Mouse (Mus musculus) midbrain, embryonic 15.5 days (tissue): ENCODE measurements around the gene Gm45711. TPM values are rescaled to one million over a fixed set of nuclear protein-coding genes. Genes with fewer than 3 reads are reported as not detected.
"Not testable (repeated sequence)": the region's sequence is repeated elsewhere in the genome, so short reads cannot be mapped to it uniquely, and the experiment has no call there.

ENCODE experiments used
- ATAC-seq: fragments of 200-750 bp; cut with Nextera tagmentation; replicated peaks from 2 replicates; pipeline ENCODE4 v1.8.0; 2017; ENCODE audit warnings: moderate TSS enrichment
- H3K27ac ChIP-seq: fragments of 300-500 bp; sonication (generic); 2 replicates; pipeline ENCODE4 v1.5.1; 2015; ENCODE audit warnings: mild to moderate bottlenecking, inconsistent platforms
- H3K27me3 ChIP-seq: fragments of 300-500 bp; sonication (generic); replicated peaks from 2 replicates; pipeline ENCODE4 v1.6.1; 2015; ENCODE audit warnings: inconsistent platforms
- H3K36me3 ChIP-seq: fragments of 300-500 bp; sonication (generic); replicated peaks from 2 replicates; pipeline ENCODE4 v1.6.1; 2015; ENCODE audit warnings: inconsistent platforms
- H3K4me1 ChIP-seq: fragments of 300-500 bp; sonication (generic); 2 replicates; pipeline ENCODE4 v1.6.1; 2015; ENCODE audit warnings: inconsistent platforms
- H3K4me2 ChIP-seq: fragments of 300-500 bp; sonication (generic); 2 replicates; pipeline ENCODE4 v1.6.1; 2015; ENCODE audit warnings: inconsistent platforms, mild to moderate bottlenecking, moderate library complexity
- H3K4me3 ChIP-seq: fragments of 300-500 bp; sonication (generic); 2 replicates; pipeline ENCODE4 v1.5.1; 2015; ENCODE audit warnings: mild to moderate bottlenecking, inconsistent platforms
- H3K9ac ChIP-seq: fragments of 300-500 bp; sonication (generic); 2 replicates; pipeline ENCODE4 v1.6.1; 2015; ENCODE audit warnings: mild to moderate bottlenecking, inconsistent platforms
- H3K9me3 ChIP-seq: fragments of 300-500 bp; sonication (generic); 2 replicates; pipeline ENCODE4 v1.6.1; 2016; ENCODE audit warnings: inconsistent platforms
- WGBS: fragments of 180-500 bp; shearing (Covaris S2); methylation state at CpG from one replicate; pipeline ENCODE4 v1.1.7; 2015; ENCODE audit warnings: mixed read lengths; 5-methylcytosine and 5-hydroxymethylcytosine counted together
- polyA plus RNA-seq: library from polyadenylated mRNA; unstranded; fragments of >200 nt; fragmentation: Nextera tagmentation; extraction: Ambion mirVana; gene quantifications from 2 replicates; pipeline ENCODE4 v1.2.1, GENCODE M21; 2015

Gene Gm45711
- polyA plus RNA-seq, 1 experiment from 2014 or later, result not detected

DNA sequence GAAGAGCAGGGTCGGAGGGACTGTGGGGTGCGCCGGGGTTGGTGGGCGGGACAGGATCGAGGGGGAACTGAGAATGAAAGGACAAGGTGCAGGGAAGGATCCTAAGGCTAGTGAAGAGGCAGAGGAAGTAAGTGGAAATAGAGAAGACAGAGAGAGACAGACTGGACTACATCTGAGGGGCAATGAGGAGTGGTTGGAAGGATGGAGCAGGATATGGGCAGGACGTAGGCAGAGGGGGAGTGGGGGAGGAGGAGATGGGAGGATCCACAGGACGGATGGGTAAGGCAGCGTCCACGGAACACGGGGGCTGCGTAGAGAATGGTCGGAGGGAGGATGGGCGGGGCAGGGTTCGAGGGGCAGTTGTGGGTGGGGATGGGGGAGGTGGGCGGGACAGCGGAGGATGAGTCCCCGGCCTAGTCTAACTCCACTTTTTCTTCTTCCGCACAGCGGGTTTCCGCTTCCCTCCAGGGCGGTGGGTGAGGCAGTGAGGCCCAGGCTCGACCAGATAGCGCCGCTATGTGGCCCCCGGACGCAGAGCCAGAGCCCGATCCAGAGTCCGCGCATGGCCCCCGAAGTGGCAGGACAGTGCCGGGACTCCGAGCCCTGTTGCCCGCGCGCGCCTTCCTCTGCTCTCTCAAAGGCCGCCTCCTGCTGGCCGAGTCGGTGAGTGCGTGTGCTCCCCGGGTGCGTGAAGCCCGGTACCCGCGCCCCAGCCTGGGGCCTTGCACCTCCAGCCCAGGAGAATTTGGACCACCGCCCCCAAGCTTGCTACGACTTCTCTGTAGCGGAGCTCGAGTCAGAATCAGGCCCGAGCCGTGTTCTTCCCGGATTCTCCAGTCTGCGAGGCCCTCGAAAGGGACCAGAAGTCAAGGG is 30.6 kb upstream of the Gm45711 start:
- peaks cover 17% of the 10 kb centered on the region for H3K4me1 ChIP-seq
- under 1% methylated on average over 46 of the region's 54 CpGs for WGBS
- H3K27ac ChIP-seq, result peak overlapping the region; percentile 18; the same call in 1 of the 2 replicates
- peak overlapping the region; percentile 51 for H3K4me3 ChIP-seq
- peak; percentile 81 for ATAC-seq
- H3K9ac ChIP-seq, result peak overlapping the region; percentile 38
- peak overlapping the region; percentile 83 for H3K4me2 ChIP-seq
- H3K9me3 ChIP-seq, result no peaks in the 10 kb centered on the region
- H3K27me3 ChIP-seq, result no peaks in the 10 kb centered on the region
- no peaks in the 10 kb centered on the region for H3K36me3 ChIP-seq

DNA sequence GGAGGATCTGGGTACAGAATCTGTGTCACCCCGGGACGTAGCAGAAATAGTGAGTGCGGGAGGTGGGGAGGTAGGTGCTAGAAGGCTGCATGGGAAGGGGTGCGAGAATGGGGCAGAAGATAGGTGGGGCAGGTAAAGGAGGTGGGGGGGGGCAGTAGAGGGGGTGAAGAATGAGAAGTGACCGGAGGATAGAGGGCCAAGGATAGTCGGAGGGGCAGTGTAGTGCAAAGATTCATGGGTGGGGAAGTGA is 30.0 kb upstream of the Gm45711 start:
- WGBS, result 1% methylated on average over 6 of the region's 6 CpGs
- H3K27ac ChIP-seq, result no peak overlapping the region
- H3K9ac ChIP-seq, result peak overlapping the region; percentile 38

GRCm38 (mm10) chr8:104339229-104339982 is 29.5 kb upstream of the Gm45711 start, which contains the start of gene Cmtm3:
Cmtm3 (plus strand) TSS chr8:104339410.
- no peaks in the 10 kb centered on the region for H3K9me3 ChIP-seq
- H3K4me3 ChIP-seq, result peak within 1 kb of the TSS; percentile 51
- 12% methylated on average over 18 of the region's 18 CpGs for WGBS
- peak within 1 kb of the TSS; percentile 83 for H3K4me2 ChIP-seq
- no peak within 1 kb of the TSS for H3K27ac ChIP-seq
- H3K4me1 ChIP-seq, result peaks cover 17% of the 10 kb centered on the region
- no peak for ATAC-seq
- H3K36me3 ChIP-seq, result no peaks in the 10 kb centered on the region
- no peaks in the 10 kb centered on the region for H3K27me3 ChIP-seq
- peak within 1 kb of the TSS; percentile 38 for H3K9ac ChIP-seq

More for the DNA sequence above, 30.0 kb upstream of the Gm45711 start:
- Histone ChIP-seq H3K4me1 (peaks cover 17% of the 10 kb centered on the region), H3K4me2 (peak overlapping the region; percentile 83), H3K4me3 (peak overlapping the region; percentile 51), H3K9me3 (no peaks in the 10 kb centered on the region), H3K27me3 (no peaks in the 10 kb centered on the region), H3K36me3 (no peaks in the 10 kb centered on the region)
- 0 out of 2 replicates have a peak, but pooled peaks have one; percentile 1 for ATAC-seq

DNA sequence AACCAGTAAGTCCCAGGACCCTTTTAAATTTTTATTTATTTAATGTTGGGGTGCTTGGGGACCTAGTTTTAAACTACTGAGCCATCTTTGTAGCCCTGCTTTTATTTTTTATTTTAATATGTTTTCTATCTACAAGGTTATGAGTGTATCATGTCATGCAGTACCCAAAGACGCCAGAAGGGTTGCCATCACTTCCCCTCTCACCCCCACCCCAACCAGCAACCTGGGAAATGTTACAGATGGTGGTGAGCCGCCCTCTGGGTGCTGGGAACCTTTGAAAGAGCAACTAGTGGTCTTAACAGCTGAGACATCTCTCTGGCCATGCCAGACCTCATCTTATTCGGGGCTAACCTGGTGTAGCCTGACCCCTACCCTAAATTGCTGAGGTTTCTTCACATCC is 28.0 kb upstream of the Gm45711 start:
- Histone ChIP-seq H3K36me3 (no peaks in the 10 kb centered on the region), H3K9me3 (no peaks in the 10 kb centered on the region), H3K9ac (no peak overlapping the region), H3K27me3 (no peaks in the 10 kb centered on the region), H3K4me1 (peaks cover 17% of the 10 kb centered on the region), H3K4me2 (no peak overlapping the region), H3K27ac (no peak overlapping the region), H3K4me3 (no peak overlapping the region)
- no peak for ATAC-seq
- 57% methylated on average over 3 of the region's 3 CpGs for WGBS

- Histone ChIP-seq H3K27ac (no peak overlapping the region), H3K36me3 (no peaks in the 10 kb centered on the region), H3K9ac (no peak overlapping the region), H3K4me2 (no peak overlapping the region), H3K9me3 (no peaks in the 10 kb centered on the region), H3K4me3 (no peak overlapping the region), H3K4me1 (peaks cover 17% of the 10 kb centered on the region), H3K27me3 (no peaks in the 10 kb centered on the region)
- no peak for ATAC-seq
- WGBS, result 86% methylated on average over 1 of the region's 1 CpGs
Observed at GRCm38 (mm10) chr8:104336806-104337205, 26.9 kb upstream of the Gm45711 start.

- no peaks in the 10 kb centered on the region for H3K4me1 ChIP-seq
- WGBS, result 86% methylated on average over 1 of the region's 1 CpGs
- H3K27ac ChIP-seq, result no peak overlapping the region
- H3K9ac ChIP-seq, result no peak overlapping the region
- no peak overlapping the region for H3K4me3 ChIP-seq
- H3K4me2 ChIP-seq, result no peak overlapping the region
- H3K9me3 ChIP-seq, result no peaks in the 10 kb centered on the region
- no peaks in the 10 kb centered on the region for H3K27me3 ChIP-seq
- ATAC-seq, result no peak
- no peaks in the 10 kb centered on the region for H3K36me3 ChIP-seq
Observed at GRCm38 (mm10) chr8:104334196-104334595, 24.3 kb upstream of the Gm45711 start.

GRCm38 (mm10) chr8:104333786-104334185 is 23.9 kb upstream of the Gm45711 start:
- no peak for ATAC-seq
- H3K9me3 ChIP-seq, result no peaks in the 10 kb centered on the region
- H3K4me2 ChIP-seq, result no peak overlapping the region
- 81% methylated on average over 5 of the region's 5 CpGs for WGBS
- no peak overlapping the region for H3K9ac ChIP-seq
- H3K4me3 ChIP-seq, result no peak overlapping the region
- no peaks in the 10 kb centered on the region for H3K4me1 ChIP-seq
- no peak overlapping the region for H3K27ac ChIP-seq
- H3K36me3 ChIP-seq, result no peaks in the 10 kb centered on the region
- H3K27me3 ChIP-seq, result no peaks in the 10 kb centered on the region

DNA sequence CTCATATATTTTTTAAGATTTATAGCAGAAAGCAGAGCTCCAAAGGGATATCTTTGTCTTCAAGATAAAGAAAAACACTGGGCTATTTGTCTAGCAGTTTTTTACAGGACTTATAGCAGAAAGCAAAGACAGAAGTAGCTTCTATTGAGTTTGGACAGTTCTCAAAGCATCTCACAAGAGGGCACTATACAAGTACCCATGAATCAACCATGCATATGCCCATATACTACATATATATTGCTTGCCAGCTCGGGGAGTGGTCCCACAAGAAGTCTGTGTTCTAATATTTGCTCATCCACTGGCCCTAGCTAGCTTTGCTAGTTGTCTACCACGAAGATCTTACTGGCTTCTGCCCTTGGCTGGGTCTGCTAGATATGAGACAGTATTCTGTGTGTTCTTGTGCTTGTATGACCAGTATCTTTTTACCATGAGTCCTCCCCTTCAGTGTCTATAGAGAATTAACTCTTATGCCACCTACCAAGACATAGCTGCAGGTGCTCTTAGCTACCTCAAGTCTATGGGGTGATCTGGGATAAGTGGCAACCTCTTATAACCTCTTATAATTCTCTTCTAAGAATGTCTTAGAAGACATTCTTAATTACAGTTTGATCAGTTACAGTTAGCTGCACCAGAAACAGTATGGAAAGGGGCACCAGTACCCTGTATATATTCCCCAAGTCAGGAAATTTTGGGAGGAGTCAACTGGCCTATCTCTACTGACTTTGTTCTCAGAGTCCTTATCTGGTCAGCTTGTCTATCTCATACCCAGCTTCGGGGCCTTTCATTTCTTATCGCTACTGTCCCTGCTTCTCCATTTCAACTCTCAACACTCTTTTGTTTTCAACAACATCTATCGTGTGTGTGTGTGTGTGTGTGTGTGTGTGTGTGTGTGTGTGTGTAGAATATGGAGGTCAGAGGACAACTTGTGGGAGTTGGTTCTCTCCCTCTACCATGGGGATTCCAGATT is 23.1 kb upstream of the Gm45711 start:
- Histone ChIP-seq H3K9me3 (no peaks in the 10 kb centered on the region), H3K4me2 (no peak overlapping the region), H3K27me3 (no peaks in the 10 kb centered on the region), H3K36me3 (no peaks in the 10 kb centered on the region), H3K4me3 (no peak overlapping the region), H3K9ac (no peak overlapping the region), H3K4me1 (no peaks in the 10 kb centered on the region), H3K27ac (no peak overlapping the region)
- ATAC-seq, result no peak
- WGBS, result 79% methylated on average over 5 of the region's 5 CpGs

- 93% methylated on average over 12 of the region's 12 CpGs for WGBS
- not testable (repeated sequence) for H3K4me2 ChIP-seq, ATAC-seq, H3K9me3 ChIP-seq, H3K36me3 ChIP-seq, H3K9ac ChIP-seq, H3K27me3 ChIP-seq, H3K4me3 ChIP-seq, H3K4me1 ChIP-seq, H3K27ac ChIP-seq
Observed at GRCm38 (mm10) chr8:104321930-104322329, 12.0 kb upstream of the Gm45711 start, which contains the start of gene Cmtm2b. Cmtm2b (plus strand) TSS chr8:104322230.

- not testable (repeated sequence) for ATAC-seq, H3K27me3 ChIP-seq
Observed at GRCm38 (mm10) chr8:104321267-104321666, 11.4 kb upstream of the Gm45711 start, which contains the start of gene Gm11020. Gm11020 (plus strand) TSS chr8:104321567.

DNA sequence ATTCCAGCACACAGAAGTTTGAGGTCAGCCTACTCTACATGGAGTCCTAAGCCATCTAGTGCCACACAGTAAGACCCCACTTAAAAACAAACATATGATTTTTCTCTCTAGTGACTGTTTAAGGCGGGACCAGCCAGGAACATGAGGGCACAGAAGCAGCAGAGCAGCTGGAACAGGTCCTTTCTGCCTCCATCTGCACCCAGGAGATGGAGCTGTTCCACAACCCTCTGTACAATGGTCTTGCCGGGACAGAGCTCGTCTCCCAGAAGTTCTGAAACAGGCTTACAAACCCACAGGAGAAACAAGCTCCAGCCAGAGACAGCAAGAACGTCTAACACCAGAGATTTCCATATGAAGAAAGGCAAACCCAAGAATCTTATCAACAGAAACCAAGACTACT is 3.4 kb upstream of the Gm45711 start:
- Histone ChIP-seq H3K27ac (no peak overlapping the region), H3K36me3 (no peaks in the 10 kb centered on the region), H3K27me3 (no peaks in the 10 kb centered on the region), H3K9me3 (no peaks in the 10 kb centered on the region), H3K4me1 (no peaks in the 10 kb centered on the region), H3K4me3 (no peak overlapping the region), H3K4me2 (no peak overlapping the region), H3K9ac (no peak overlapping the region)
- WGBS, result 75% methylated on average over 4 of the region's 4 CpGs
- no peak for ATAC-seq

More at GRCm38 (mm10) chr8:104321267-104321666, 11.4 kb upstream of the Gm45711 start, which contains the start of gene Gm11020:
- H3K4me1 ChIP-seq, H3K9ac ChIP-seq, H3K4me3 ChIP-seq, H3K36me3 ChIP-seq, H3K4me2 ChIP-seq, H3K27ac ChIP-seq, H3K9me3 ChIP-seq: not testable (repeated sequence)
- WGBS, result 89% methylated on average over 11 of the region's 11 CpGs

DNA sequence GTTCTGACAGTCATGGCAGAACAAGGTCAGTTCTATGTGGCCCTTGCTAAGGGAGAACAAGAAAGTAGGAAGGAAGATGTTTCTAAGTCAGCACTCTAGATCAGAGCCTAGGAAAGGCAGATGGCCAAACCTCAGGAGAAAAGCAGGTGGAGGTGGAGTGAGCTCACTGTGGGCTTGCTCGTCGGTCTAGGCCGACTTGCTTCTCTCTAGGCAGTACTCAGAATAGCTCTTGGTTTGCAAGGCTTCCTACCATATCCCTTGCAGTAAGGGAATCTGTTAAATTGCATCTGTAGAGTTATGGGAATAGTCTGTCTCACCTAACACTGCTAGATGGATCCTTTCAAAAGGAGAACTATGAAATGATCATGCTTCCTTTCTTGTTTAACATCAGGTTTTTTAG is 2.1 kb upstream of the Gm45711 start:
- H3K36me3 ChIP-seq, H3K9me3 ChIP-seq, H3K4me3 ChIP-seq, ATAC-seq, H3K4me1 ChIP-seq, H3K9ac ChIP-seq, H3K4me2 ChIP-seq, H3K27ac ChIP-seq, H3K27me3 ChIP-seq: not testable (repeated sequence)
- 95% methylated on average over 3 of the region's 3 CpGs for WGBS
